Comparison of ENCODE assay signal across 18 mouse cellular contexts in genomic region chr9:30207631-30208030, GRCm38 (mm10).
DNase-seq lines count a peak whose midpoint lies in the region.
"Had no signal": no experiment of that assay in that cellular context is flagged by ENCODE, and none has a peak within 500 bp of the region (broad histone marks: within the 10 kb centered on the region; RNA-seq: fewer than 3 reads in every experiment).

No protein-coding gene starts in this region.

- intact Hi-C loops in heart, postnatal 36 days (cut with DNase I): no loop called here
- intact Hi-C loops in left cerebral cortex, postnatal 25 days (cut with DNase I): no loop called here

- peak; percentile 53 for DNase-seq in heart, adult 11 months
- DNase-seq in heart, postnatal 36 days: no peak
- peak; percentile 18 to 71 for DNase-seq in left cerebral cortex, postnatal 25 days (ENCODE audit: low spot score in 2 of 2)
- DNase-seq in left cerebral cortex, adult 8-10 months (ENCODE audit: low spot score in 2 of 2): no peak
- DNase-seq in right cerebral cortex, postnatal 25 days: peak; percentile 14
- no peak for DNase-seq in right cerebral cortex, postnatal 14 days
- peak; percentile 58 for DNase-seq in telencephalon, adult 2 months (ENCODE audit: low read depth, low spot score)
- DNase-seq in gastrocnemius, postnatal 10 days: no peak
- DNase-seq: adrenal gland, adult 8-10 months; adrenal gland, postnatal 14 days; adrenal gland, postnatal 36 days; cerebellum, adult 11 months; cerebellum, adult 18-20 months; cerebellum, adult 8-10 months; cerebellum, adult 9-11 months; cerebellum, postnatal 14 days; cerebellum, postnatal 36 days; embryo, embryonic 11 days had no signal

Comparison
In these comparisons a context has a peak if more than half of its experiments do, and no peak if none do; other contexts are left out.
1. DNase-seq: peak in heart, adult 11 months (single experiment), left cerebral cortex, postnatal 25 days (2 of 2), right cerebral cortex, postnatal 25 days (single experiment) and telencephalon, adult 2 months (single experiment); none in heart, postnatal 36 days (0 of 2), left cerebral cortex, adult 8-10 months (0 of 2), right cerebral cortex, postnatal 14 days (single experiment) and gastrocnemius, postnatal 10 days (single experiment).